Mouse (Mus musculus) hindbrain, embryonic 15.5 days (tissue): ENCODE data around the gene Hoxb7. TPM values are rescaled to one million over a fixed set of nuclear protein-coding genes. Genes with fewer than 3 reads are reported as not detected.

Experiments
- ATAC-seq: fragments of 200-750 bp; cut with Nextera tagmentation; 2 replicates; pipeline ENCODE4 v1.8.0; 2017; ENCODE audit warnings: low read depth, moderate number of reproducible peaks, moderate TSS enrichment; ENCODE audit not compliant: low FRiP score
- H3K27ac ChIP-seq: fragments of 300-500 bp; sonication (generic); replicated peaks from 2 replicates; pipeline ENCODE4 v1.5.1; 2015; ENCODE audit warnings: mild to moderate bottlenecking, inconsistent platforms
- H3K27me3 ChIP-seq: fragments of 300-500 bp; sonication (generic); 2 replicates; pipeline ENCODE4 v1.6.1; 2015; ENCODE audit warnings: control low read depth, inconsistent platforms
- H3K36me3 ChIP-seq: fragments of 300-500 bp; sonication (generic); 2 replicates; pipeline ENCODE4 v1.6.1; 2015; ENCODE audit warnings: control low read depth, inconsistent platforms
- H3K4me1 ChIP-seq: fragments of 300-500 bp; sonication (generic); replicated peaks from 2 replicates; pipeline ENCODE4 v1.6.1; 2015; ENCODE audit warnings: control low read depth, inconsistent platforms
- H3K4me2 ChIP-seq: fragments of 300-500 bp; sonication (generic); 2 replicates; pipeline ENCODE4 v1.6.1; 2015; ENCODE audit warnings: moderate library complexity, mild to moderate bottlenecking, inconsistent platforms
- H3K4me3 ChIP-seq: fragments of 300-500 bp; sonication (generic); 2 replicates; pipeline ENCODE4 v1.5.1; 2015; ENCODE audit warnings: mild to moderate bottlenecking, inconsistent platforms
- H3K9ac ChIP-seq: fragments of 300-500 bp; sonication (generic); 2 replicates; pipeline ENCODE4 v1.6.1; 2015; ENCODE audit warnings: inconsistent platforms
- H3K9me3 ChIP-seq: fragments of 300-500 bp; sonication (generic); 2 replicates; pipeline ENCODE4 v1.6.1; 2016; ENCODE audit warnings: control low read depth, inconsistent platforms
- WGBS: fragments of 180-500 bp; shearing (Covaris S2); methylation state at CpG from one replicate; pipeline ENCODE4 v1.1.7; 2015; 5-methylcytosine and 5-hydroxymethylcytosine counted together
- polyA plus RNA-seq: library from polyadenylated mRNA; unstranded; fragments of >200 nt; fragmentation: Nextera tagmentation; extraction: Ambion mirVana; gene quantifications from 2 replicates; pipeline ENCODE4 v1.2.1, GENCODE M21; 2015

Gene Hoxb7
- polyA plus RNA-seq, 1 experiment from 2014 or later, result 33.6 TPM

DNA sequence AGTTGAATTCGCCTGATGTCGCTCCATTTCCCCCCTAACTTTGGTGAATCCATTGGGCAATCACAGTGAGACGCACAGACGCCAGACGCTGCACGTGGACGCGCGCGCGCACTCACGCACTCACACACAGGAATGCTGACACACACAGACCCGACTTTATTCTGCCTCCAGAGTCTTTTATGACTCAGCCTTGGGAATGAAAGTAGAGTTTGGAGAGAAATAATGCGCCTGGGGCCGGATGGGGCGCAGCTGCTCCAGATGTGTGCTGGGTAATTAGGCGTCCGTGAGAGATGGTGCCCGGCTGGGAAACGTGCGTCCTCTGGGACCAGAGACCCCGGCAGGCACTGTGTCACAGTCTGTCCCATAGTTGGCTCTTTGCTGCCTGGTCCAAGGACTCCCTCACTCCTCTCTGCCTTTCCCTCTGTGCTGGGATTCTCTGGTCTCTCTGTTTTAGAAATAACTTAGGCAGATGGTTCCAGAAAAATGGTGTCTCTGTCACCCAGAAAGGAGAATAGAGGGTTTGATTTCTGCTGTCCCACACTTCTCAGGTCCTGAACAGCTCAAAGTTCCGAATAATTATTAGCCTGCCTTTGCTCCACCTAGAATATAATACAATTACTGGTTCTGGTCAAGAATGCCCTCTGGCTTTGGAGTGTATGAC is 26.0 kb upstream of the Hoxb7 start:
- no peak overlapping the region for H3K4me2 ChIP-seq
- 1% methylated on average over 23 of the region's 23 CpGs for WGBS

DNA sequence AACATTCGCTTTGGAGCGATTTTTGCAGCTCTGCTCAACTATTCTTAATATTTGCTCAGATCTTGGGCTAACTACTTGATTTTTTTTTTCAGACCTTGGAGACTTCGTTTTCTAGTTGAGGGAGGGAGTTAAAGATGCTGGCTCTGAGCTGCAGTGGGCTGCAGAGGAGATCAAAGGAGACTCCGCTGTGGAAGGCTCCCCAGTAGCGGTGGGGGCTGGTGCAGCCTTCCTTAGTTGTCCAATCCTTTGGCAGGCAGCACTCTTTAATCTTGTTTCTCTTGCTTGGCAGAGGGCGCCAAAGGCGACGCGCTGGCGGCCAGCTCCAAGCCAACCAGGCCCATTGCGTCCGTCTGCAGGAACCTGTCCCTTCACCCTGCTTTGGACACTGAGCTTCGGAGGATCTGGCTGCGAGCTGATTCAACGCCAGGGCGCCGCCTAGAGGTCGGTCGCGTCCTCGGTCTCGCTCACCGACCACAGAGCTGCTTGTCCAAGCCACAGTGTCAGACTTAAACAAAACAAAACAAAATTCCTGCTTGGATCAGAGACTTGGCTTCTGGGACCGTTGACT is 25.0 kb upstream of the Hoxb7 start:
- no peak for ATAC-seq
- Histone ChIP-seq H3K27ac (no peak overlapping the region), H3K4me1 (no peaks in the 10 kb centered on the region), H3K4me3 (no peak overlapping the region), H3K9me3 (no peaks in the 10 kb centered on the region), H3K27me3 (peaks cover 98% of the 10 kb centered on the region), H3K36me3 (no peaks in the 10 kb centered on the region), H3K4me2 (no peak overlapping the region), H3K9ac (no peak overlapping the region)
- 2% methylated on average over 24 of the region's 24 CpGs for WGBS

More for the DNA sequence above, 26.0 kb upstream of the Hoxb7 start:
- no peak overlapping the region for H3K4me3 ChIP-seq
- H3K9ac ChIP-seq, result no peak overlapping the region
- no peaks in the 10 kb centered on the region for H3K9me3 ChIP-seq
- H3K4me1 ChIP-seq, result no peaks in the 10 kb centered on the region
- H3K36me3 ChIP-seq, result no peaks in the 10 kb centered on the region
- H3K27ac ChIP-seq, result no peak overlapping the region
- no peak for ATAC-seq
- H3K27me3 ChIP-seq, result peaks cover 98% of the 10 kb centered on the region

DNA sequence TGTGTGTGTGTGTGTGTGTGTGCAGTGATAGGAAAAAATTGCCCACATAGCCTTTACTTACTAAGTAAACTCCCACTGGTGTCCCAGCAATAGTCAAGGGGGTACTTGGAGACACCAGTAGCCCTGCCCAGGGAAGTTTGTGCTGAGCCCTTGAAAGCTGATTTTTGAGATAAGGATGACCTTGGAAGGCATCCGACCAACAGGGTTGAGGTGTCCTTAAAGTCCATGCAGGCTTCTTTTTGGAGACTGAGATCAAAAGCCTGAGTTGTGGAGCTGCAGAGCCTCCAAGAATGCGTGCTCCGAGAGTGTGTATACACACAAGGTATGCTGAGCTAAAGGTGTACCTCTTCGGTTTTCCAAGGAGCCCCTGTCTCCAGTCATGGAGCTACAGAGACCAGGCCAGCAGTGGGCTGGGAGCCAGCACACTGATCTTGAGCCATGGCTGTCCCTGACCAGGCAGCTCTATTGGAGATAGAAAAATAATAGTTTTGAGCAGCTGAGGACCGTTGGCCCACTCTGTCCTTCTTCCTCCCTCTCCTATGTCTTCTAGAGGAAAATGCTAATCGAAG is 24.1 kb upstream of the Hoxb7 start:
- ATAC-seq, result no peak
- Histone ChIP-seq H3K4me1 (no peaks in the 10 kb centered on the region), H3K4me3 (no peak overlapping the region), H3K4me2 (no peak overlapping the region), H3K36me3 (no peaks in the 10 kb centered on the region), H3K27ac (no peak overlapping the region), H3K9ac (no peak overlapping the region), H3K27me3 (peaks cover 98% of the 10 kb centered on the region), H3K9me3 (no peaks in the 10 kb centered on the region)
- WGBS, result 16% methylated on average over 6 of the region's 6 CpGs

DNA sequence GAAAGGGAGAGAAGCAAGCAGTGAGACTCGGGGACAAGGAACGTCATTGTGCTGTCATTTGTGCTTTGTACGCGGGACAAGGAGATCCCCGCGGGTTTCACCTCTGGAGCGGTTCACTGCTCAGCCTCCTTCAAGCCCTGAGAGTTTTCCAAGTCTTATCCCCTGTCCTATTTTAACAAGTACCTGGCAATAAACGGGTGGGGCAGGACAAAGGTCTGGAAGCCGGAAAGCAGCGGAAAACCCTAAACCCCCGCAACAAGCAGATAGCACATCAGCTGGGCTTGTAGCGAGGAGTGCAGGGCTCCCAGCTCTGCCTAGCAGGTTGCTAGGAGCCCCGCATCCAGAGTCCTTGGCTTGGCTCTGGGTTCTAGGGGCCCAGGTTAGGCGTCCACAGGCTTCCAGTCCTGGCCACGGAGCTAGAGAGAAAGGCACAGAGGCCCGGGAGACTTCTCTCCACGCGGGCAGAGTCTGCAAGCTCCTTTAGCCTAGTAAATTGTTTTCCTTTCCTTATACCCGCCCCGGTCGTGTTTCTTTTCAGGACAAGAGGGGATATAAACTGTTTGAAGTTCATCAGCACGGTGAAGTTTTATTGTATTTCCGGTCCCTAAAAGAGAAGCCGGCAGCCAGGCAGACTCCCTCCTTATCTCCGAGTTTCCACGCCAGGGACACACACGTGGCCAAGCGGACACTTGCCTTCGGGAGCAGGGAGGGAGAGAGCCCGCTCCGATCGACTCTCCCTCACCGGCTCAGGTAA is 22.6 kb upstream of the Hoxb7 start:
- Histone ChIP-seq H3K36me3 (no peaks in the 10 kb centered on the region), H3K27ac (no peak overlapping the region), H3K9ac (no peak overlapping the region), H3K4me3 (no peak overlapping the region), H3K9me3 (no peaks in the 10 kb centered on the region), H3K4me1 (no peaks in the 10 kb centered on the region), H3K4me2 (no peak overlapping the region), H3K27me3 (peaks cover 97% of the 10 kb centered on the region)
- no peak for ATAC-seq
- WGBS, result 1% methylated on average over 33 of the region's 33 CpGs

DNA sequence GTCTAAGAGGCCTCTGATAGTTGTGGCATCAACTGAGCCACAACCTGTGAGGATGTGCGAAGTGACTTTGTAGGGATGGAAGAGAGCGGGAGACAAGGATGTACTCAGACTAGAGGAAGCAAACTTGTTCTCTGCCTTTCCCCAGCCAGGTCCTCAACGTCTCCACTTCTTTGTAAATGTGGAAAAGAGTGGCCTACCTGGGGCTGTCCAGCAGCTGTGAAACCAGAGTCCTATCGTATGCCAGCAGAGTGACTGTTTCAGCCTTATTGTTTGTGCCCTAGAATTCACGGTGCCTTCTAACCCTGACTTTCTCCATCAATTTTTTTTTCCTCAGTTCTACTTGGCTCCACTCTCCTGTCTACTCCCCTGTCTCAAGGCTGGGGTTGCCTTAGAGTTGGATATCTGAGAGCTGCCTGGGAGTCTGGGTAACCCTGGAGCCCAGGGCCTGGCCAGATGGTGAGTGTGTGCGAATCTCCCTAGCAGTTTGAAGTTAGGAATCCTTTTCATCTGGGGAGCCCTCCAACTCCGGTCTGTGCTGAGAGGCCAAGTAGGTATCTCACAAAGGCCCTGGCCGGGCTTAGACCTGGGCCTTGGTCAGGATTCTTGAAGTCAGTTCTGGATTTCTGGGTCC is 21.9 kb upstream of the Hoxb7 start:
- Histone ChIP-seq H3K4me3 (no peak overlapping the region), H3K36me3 (no peaks in the 10 kb centered on the region), H3K27ac (no peak overlapping the region), H3K27me3 (peaks cover 94% of the 10 kb centered on the region), H3K9me3 (no peaks in the 10 kb centered on the region), H3K4me2 (no peak overlapping the region), H3K9ac (no peak overlapping the region), H3K4me1 (no peaks in the 10 kb centered on the region)
- 6% methylated on average over 8 of the region's 8 CpGs for WGBS
- no peak for ATAC-seq

DNA sequence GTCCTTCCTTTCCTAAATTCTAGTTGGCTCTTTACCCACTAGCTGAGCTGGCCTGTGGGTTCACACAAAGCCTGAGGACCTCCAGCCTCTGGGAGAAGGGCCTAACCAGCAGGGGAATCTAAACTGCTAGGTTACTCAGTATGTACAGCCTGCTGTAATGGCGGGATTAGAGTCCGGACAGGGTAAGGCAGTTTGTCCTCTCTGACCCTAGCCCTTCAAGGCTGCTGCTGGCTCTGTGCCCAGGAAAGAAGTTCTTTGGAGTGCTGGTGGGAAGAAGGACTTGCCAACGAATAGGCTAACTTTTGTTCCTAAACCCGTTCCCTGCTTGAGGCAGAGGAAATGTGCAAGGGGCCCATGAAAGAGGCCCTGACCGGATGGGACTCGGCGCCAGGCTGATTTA is 20.5 kb upstream of the Hoxb7 start:
- WGBS, result 5% methylated on average over 7 of the region's 7 CpGs
- Histone ChIP-seq H3K4me2 (no peak overlapping the region), H3K36me3 (no peaks in the 10 kb centered on the region), H3K9me3 (no peaks in the 10 kb centered on the region), H3K27me3 (peaks cover 89% of the 10 kb centered on the region), H3K4me3 (no peak overlapping the region), H3K9ac (no peak overlapping the region), H3K27ac (no peak overlapping the region), H3K4me1 (0 out of 2 replicates have a peak, but pooled peaks cover 2% of the 10 kb centered on the region)
- no peak for ATAC-seq

DNA sequence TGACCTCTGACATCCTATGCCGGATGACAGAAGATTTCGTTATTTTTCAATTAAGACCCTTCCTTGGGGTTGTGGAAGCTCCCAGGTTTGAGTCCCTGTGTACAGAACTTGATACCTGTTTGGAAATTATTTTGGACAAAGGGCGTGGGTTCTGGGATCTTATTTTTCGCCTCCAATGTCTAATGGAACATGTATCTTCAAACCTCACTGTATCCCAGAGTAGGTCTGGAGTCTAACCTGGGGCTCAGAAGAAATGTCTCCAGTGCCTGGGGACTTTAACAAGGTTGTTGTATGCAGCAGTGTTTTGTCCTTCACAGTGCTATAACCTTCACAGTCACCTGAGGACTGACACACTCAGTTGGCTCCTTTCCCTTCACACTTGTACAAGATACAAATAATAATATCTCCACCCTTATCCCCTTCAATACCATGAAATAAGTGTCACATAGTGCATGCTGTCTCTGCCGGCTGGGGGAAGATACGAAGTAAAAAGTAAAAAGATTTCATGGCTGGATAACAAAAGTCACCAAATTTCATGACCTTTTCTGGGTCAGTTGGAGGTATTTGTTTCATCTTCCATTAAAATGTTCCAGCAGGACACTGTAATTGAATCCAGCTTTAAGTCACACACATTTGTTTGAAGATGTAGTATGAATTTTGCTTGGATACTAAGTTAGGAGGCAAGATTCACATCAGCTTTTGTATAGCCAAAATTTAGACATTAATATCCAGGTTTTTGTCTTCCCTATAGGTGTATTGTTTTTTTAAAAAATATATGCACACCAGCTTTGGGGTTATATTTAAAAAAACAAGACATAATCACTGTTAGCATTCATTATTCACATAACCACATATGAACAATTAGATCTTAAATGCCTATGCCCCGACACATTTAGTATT is 19.2 kb upstream of the Hoxb7 start:
- Histone ChIP-seq H3K27me3 (peaks cover 85% of the 10 kb centered on the region), H3K27ac (no peak overlapping the region), H3K4me2 (no peak overlapping the region), H3K4me3 (no peak overlapping the region), H3K9me3 (no peaks in the 10 kb centered on the region), H3K9ac (no peak overlapping the region), H3K4me1 (peaks cover 11% of the 10 kb centered on the region; the same call in 1 of the 2 replicates), H3K36me3 (no peaks in the 10 kb centered on the region)
- 14% methylated on average over 7 of the region's 7 CpGs for WGBS
- ATAC-seq, result no peak

DNA sequence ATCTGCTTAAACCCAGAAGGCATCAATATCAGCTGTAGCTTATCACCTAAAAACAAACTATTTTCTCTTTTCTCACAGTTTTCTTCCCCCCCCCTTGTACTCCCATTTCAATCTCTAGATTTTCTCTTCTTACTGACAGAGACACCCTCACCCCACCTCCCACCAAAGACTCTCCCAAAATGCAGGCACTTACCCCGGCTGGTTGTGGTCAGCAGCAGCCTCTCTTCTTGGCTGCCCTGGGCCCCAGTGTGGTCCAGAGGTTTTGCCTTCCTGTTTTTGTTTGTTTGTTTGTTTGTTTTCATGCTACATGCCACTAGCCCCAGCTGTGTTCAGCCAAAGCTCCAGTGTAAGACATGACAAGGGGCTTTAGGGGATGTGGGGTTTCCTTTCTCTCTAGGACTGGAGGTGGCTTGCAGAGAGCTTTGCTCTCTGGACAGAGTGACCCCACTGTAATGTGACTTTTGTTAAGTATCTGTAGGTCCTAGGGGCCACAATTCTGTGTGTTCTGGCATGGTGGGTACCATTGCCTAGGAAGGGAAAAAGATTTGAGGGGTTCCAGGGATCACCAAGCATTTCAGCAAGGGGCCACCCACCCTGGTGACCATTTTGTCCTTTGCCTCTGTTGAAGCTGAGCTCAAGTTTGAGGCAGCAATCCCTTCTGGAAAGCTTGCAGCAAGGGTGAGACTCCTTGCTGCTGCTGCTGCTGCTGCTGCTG is 18.2 kb upstream of the Hoxb7 start:
- H3K9ac ChIP-seq, result no peak overlapping the region
- 0% methylated on average over 1 of the region's 1 CpGs for WGBS

DNA sequence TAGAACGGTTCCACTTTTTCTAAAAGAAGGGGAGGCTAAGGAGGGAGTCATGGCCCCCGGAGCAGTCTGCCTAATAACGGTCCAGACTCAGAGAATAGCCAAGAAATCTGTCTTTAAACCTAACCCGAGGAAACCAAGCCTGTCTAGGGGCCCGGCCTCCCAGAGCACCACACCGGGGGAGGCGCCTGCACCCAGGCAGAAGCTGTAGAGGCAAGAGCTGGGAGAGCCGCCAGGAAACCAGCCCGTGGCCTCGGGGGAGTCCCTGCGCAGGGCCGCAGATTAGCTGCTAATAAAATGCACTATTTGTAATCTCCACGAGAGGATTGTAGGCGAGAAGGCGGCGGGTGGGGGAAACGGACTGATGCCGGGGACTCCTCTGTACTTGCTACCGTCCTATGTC is 16.6 kb upstream of the Hoxb7 start:
- Histone ChIP-seq H3K4me2 (no peak overlapping the region), H3K9ac (no peak overlapping the region), H3K27ac (no peak overlapping the region), H3K9me3 (no peaks in the 10 kb centered on the region), H3K4me3 (no peak overlapping the region), H3K4me1 (peaks cover 14% of the 10 kb centered on the region; the same call in 1 of the 2 replicates), H3K36me3 (no peaks in the 10 kb centered on the region), H3K27me3 (peaks cover 85% of the 10 kb centered on the region)
- WGBS, result 1% methylated on average over 19 of the region's 19 CpGs
- ATAC-seq, result no peak

More for the DNA sequence above, 18.2 kb upstream of the Hoxb7 start:
- H3K4me2 ChIP-seq, result no peak overlapping the region
- no peak for ATAC-seq
- H3K27me3 ChIP-seq, result peaks cover 85% of the 10 kb centered on the region
- H3K27ac ChIP-seq, result no peak overlapping the region
- peaks cover 14% of the 10 kb centered on the region; the same call in 1 of the 2 replicates for H3K4me1 ChIP-seq
- no peak overlapping the region for H3K4me3 ChIP-seq
- H3K9me3 ChIP-seq, result no peaks in the 10 kb centered on the region
- no peaks in the 10 kb centered on the region for H3K36me3 ChIP-seq

DNA sequence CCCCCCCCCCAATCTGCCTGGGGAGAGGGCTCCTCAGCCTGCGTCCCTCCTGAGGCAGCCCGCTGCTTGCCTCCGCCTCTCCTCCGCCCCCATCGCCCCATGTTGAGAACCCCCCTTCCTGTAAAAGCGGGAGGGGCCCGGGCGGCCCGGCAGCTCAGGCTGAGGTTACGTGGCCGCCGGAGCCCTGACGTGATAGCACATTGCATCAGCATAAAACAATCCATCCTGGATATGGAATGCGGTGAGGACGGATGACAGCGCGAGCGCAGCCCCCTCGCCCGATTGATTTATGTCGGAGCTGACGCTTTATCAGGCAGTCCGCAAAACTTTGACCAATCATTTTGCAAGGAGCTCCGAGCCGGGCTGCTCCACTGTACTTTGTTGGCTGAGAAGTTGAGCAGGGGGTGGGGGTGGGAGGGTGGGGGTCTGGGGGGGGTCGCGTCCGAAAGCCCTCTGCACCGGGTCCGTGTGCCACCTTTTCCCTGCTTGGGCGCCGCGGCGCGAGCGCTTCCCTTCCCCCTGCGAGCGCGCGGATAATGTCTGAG is 15.4 kb upstream of the Hoxb7 start, which contains the start of gene Hoxb9:
TSS of gene Hoxb9 (plus strand) at position 462 of the 545 bp plus-strand sequence.
- WGBS, result 0% methylated on average over 39 of the region's 40 CpGs
- peaks cover 85% of the 10 kb centered on the region for H3K27me3 ChIP-seq
- H3K9ac ChIP-seq, result no peak within 1 kb of the TSS; the same call in 1 of the 2 replicates
- no peak for ATAC-seq
- no peaks in the 10 kb centered on the region for H3K36me3 ChIP-seq
- H3K4me1 ChIP-seq, result peaks cover 14% of the 10 kb centered on the region; the same call in 1 of the 2 replicates
- H3K4me3 ChIP-seq, result peak within 1 kb of the TSS; percentile 26
- H3K9me3 ChIP-seq, result no peaks in the 10 kb centered on the region
- peak within 1 kb of the TSS; percentile 43 for H3K4me2 ChIP-seq
- 0 out of 2 replicates have a peak within 1 kb of the TSS, but pooled peaks have one; percentile 28 for H3K27ac ChIP-seq
